Mouse (Mus musculus) spleen, adult 2 months (tissue): ENCODE data around the gene Fbln2.

ENCODE experiments used
- CTCF ChIP-seq: fragments of 200-500 bp; IDR thresholded peaks from 2 replicates; pipeline ENCODE4 v1.5.1; 2011; ENCODE audit warnings: mild to moderate bottlenecking, inconsistent platforms; ENCODE audit not compliant: insufficient read depth, insufficient read length, insufficient replicate concordance; ENCODE audit errors: extremely low read depth
- POLR2A ChIP-seq: fragments of 200-500 bp; IDR thresholded peaks from 2 replicates; pipeline ENCODE4 v1.6.1; 2011; ENCODE audit warnings: low read depth, low read length, inconsistent platforms

DNA sequence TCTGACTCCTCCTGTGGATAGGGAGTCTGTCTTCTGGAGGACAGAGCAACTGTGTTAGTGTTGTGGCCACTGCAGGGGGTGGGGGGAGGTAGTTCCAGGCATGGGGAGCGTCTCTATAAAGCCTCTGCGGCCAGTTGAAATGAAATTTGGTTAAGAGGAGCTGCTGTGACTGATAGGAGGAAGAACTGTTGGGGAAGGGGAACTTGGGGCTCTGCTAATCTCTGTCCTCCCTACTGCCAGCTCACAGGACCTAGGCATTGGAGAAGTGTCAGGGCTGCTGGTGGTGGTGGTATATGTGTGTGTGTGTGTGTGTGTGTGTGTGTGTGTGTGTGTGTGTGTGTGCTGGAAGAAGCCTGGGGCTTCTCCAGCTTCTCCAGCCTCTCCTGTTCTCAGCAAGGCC is 25.0 kb downstream of the Fbln2 start:
- TF ChIP-seq POLR2A (no peak), CTCF (no peak)
